Mouse (Mus musculus): ENCODE data around the gene Olfr153. TPM values are rescaled to one million over a fixed set of nuclear protein-coding genes. Genes with fewer than 3 reads are reported as not detected.

Gene Olfr153
- not detected for polyA plus RNA-seq (2014; fragmentation: Illumina TruSeq; extraction: RNeasy Lipid Tissue Mini Kit (QIAGEN cat#74804); ENCODE audit: low read depth, low replicate concordance)

DNA sequence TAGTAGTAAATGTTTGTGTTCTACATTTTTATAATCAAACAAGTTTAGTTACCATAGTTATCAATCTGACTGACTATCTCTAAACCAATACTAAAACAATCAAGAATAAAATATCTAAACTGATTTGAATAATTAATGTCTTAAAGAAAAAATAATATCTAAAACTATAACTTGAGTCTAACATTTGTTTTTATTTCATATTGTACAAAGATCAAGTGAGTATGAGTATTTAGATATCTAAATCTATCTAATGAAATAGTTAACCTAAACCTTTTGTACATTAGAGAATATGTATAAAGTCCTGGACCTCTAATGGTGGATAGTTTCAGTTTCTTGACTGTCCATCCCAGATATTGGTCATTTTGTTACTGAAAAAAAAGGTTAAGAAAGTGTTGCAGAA lies at the start of gene Olfr153:
Gene Olfr153 (plus strand): TSS at position 301 of the 400 bp plus-strand sequence.

DNA sequence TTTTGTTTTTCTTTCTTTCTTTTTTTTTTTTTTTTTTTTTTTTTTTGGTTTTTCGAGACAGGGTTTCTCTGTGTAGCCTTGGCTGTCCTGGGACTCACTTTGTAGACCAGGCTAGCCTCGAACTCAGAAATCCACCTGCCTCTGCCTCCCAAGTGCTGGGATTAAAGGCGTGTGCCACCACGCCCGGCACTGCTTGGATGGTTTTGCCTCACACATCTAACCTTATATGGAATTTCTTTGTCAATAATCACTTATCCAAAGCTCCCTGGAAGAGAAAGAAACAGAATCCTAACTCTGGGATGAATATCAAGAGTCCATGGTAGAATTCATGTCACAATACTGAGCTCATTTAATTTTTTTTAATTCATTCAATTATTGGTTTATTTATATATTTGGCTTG lies 34.6 kb upstream of the Olfr153 start, which contains the start of gene Pramel7:
Gene Pramel7 (minus strand): TSS at position 101 of the 400 bp plus-strand sequence.

DNA sequence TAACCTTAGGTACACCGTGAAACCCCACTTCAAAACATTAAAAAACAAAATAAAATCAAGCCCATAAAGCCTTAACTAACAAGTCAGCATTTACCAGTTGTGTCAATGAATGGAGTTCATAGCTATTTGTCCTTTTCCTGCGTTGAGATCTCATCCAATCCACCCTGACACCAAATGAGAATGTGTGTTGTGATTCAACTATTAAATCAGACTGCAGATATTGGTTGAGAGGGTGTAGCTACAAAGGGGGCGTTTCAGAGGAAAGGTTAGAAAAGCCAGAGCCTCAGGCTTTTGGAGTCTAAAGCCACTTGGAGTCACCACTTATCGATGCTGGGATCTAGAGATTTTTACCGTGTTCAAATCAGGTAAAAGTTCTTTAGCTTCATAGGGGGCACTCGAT lies 25.3 kb upstream of the Olfr153 start, which contains the start of gene Pramel6:
Gene Pramel6 (plus strand): TSS at position 301 of the 400 bp plus-strand sequence.

DNA sequence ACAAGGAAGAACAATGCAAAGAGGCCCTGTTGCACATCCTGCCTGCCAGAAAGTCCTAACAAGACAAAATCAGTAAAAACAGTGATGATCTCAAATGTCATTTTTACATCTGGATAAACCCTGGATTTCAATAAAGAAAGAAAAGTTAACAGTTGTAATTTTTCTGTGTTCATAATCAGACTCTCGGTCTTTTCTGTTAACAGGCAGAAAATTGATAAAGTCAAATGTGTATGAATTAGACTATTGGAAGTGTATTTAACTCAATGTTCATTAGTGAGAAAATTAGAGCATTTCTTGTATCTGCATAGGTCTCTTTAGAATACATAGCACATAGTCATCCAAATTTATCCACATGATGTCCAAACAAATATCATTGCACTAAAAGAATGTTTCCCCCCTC lies 13.8 kb downstream of the Olfr153 start, which contains the start of gene Olfr1128:
Gene Olfr1128 (minus strand): TSS at position 101 of the 400 bp plus-strand sequence.

DNA sequence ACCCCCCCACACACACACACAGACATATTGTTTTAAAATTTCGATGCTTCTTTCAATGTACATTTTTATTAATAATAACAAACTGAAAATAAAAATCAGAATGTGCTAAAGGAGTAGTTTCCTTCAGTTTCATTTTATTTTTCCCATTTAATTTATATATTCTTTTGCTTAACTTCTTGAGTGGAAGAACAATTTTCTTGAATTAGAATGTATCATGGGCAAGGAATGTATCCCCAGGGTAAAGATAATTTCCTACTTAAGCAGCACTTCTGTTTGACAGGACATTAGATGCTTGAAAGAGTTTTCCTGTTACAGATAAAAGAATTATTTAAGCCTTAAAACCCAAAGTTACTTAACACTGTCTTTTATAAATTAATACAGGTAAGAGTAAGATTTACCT lies 42.0 kb downstream of the Olfr153 start, which contains the start of gene Olfr1129:
Gene Olfr1129 (plus strand): TSS at position 301 of the 400 bp plus-strand sequence.

Other genes with a start within 250 kb of the Olfr153 start
- gene Olfr1118, start 224.2 kb upstream of the Olfr153 start, polyA plus RNA-seq (2014; fragmentation: Illumina TruSeq; extraction: RNeasy Lipid Tissue Mini Kit (QIAGEN cat#74804); ENCODE audit: low read depth, low replicate concordance) = not detected
- not detected for gene Olfr1120, start 177.0 kb upstream of the Olfr153 start, polyA plus RNA-seq (2014; fragmentation: Illumina TruSeq; extraction: RNeasy Lipid Tissue Mini Kit (QIAGEN cat#74804); ENCODE audit: low read depth, low replicate concordance)
- not detected for gene Olfr1121, start 161.9 kb upstream of the Olfr153 start, polyA plus RNA-seq (2014; fragmentation: Illumina TruSeq; extraction: RNeasy Lipid Tissue Mini Kit (QIAGEN cat#74804); ENCODE audit: low read depth, low replicate concordance)
- not detected for gene Olfr1122, start 145.9 kb upstream of the Olfr153 start, polyA plus RNA-seq (2014; fragmentation: Illumina TruSeq; extraction: RNeasy Lipid Tissue Mini Kit (QIAGEN cat#74804); ENCODE audit: low read depth, low replicate concordance)
- gene Olfr1123, start 115.2 kb upstream of the Olfr153 start, polyA plus RNA-seq (2014; fragmentation: Illumina TruSeq; extraction: RNeasy Lipid Tissue Mini Kit (QIAGEN cat#74804); ENCODE audit: low read depth, low replicate concordance) = not detected
- not detected for gene Olfr1124, start 101.5 kb upstream of the Olfr153 start, polyA plus RNA-seq (2014; fragmentation: Illumina TruSeq; extraction: RNeasy Lipid Tissue Mini Kit (QIAGEN cat#74804); ENCODE audit: low read depth, low replicate concordance)
- not detected for gene Olfr1126, start 77.8 kb upstream of the Olfr153 start, polyA plus RNA-seq (2014; fragmentation: Illumina TruSeq; extraction: RNeasy Lipid Tissue Mini Kit (QIAGEN cat#74804); ENCODE audit: low read depth, low replicate concordance)
- gene Pramel7, start 34.7 kb upstream of the Olfr153 start, polyA plus RNA-seq (2014; fragmentation: Illumina TruSeq; extraction: RNeasy Lipid Tissue Mini Kit (QIAGEN cat#74804); ENCODE audit: low read depth, low replicate concordance) = not detected
- gene Pramel6, start 25.2 kb upstream of the Olfr153 start, polyA plus RNA-seq (2014; fragmentation: Illumina TruSeq; extraction: RNeasy Lipid Tissue Mini Kit (QIAGEN cat#74804); ENCODE audit: low read depth, low replicate concordance) = not detected
- gene Olfr1128, start 13.7 kb downstream of the Olfr153 start, polyA plus RNA-seq (2014; fragmentation: Illumina TruSeq; extraction: RNeasy Lipid Tissue Mini Kit (QIAGEN cat#74804); ENCODE audit: low read depth, low replicate concordance) = not detected
- not detected for gene Olfr1129, start 42.1 kb downstream of the Olfr153 start, polyA plus RNA-seq (2014; fragmentation: Illumina TruSeq; extraction: RNeasy Lipid Tissue Mini Kit (QIAGEN cat#74804); ENCODE audit: low read depth, low replicate concordance)
- gene Olfr1130, start 74.4 kb downstream of the Olfr153 start, polyA plus RNA-seq (2014; fragmentation: Illumina TruSeq; extraction: RNeasy Lipid Tissue Mini Kit (QIAGEN cat#74804); ENCODE audit: low read depth, low replicate concordance) = not detected
- gene Olfr1131, start 95.3 kb downstream of the Olfr153 start, polyA plus RNA-seq (2014; fragmentation: Illumina TruSeq; extraction: RNeasy Lipid Tissue Mini Kit (QIAGEN cat#74804); ENCODE audit: low read depth, low replicate concordance) = not detected
- gene Olfr1132, start 105.7 kb downstream of the Olfr153 start, polyA plus RNA-seq (2014; fragmentation: Illumina TruSeq; extraction: RNeasy Lipid Tissue Mini Kit (QIAGEN cat#74804); ENCODE audit: low read depth, low replicate concordance) = not detected
- not detected for gene Olfr1133, start 115.6 kb downstream of the Olfr153 start, polyA plus RNA-seq (2014; fragmentation: Illumina TruSeq; extraction: RNeasy Lipid Tissue Mini Kit (QIAGEN cat#74804); ENCODE audit: low read depth, low replicate concordance)
- gene Olfr1134, start 126.7 kb downstream of the Olfr153 start, polyA plus RNA-seq (2014; fragmentation: Illumina TruSeq; extraction: RNeasy Lipid Tissue Mini Kit (QIAGEN cat#74804); ENCODE audit: low read depth, low replicate concordance) = not detected
- gene Olfr1135, start 141.9 kb downstream of the Olfr153 start, polyA plus RNA-seq (2014; fragmentation: Illumina TruSeq; extraction: RNeasy Lipid Tissue Mini Kit (QIAGEN cat#74804); ENCODE audit: low read depth, low replicate concordance) = not detected
- gene Olfr1136, start 162.2 kb downstream of the Olfr153 start, polyA plus RNA-seq (2014; fragmentation: Illumina TruSeq; extraction: RNeasy Lipid Tissue Mini Kit (QIAGEN cat#74804); ENCODE audit: low read depth, low replicate concordance) = not detected
- not detected for gene Olfr1137, start 181.4 kb downstream of the Olfr153 start, polyA plus RNA-seq (2014; fragmentation: Illumina TruSeq; extraction: RNeasy Lipid Tissue Mini Kit (QIAGEN cat#74804); ENCODE audit: low read depth, low replicate concordance)
- gene Olfr1138, start 208.2 kb downstream of the Olfr153 start, polyA plus RNA-seq (2014; fragmentation: Illumina TruSeq; extraction: RNeasy Lipid Tissue Mini Kit (QIAGEN cat#74804); ENCODE audit: low read depth, low replicate concordance) = not detected
- not detected for gene Olfr1140, start 212.0 kb downstream of the Olfr153 start, polyA plus RNA-seq (2014; fragmentation: Illumina TruSeq; extraction: RNeasy Lipid Tissue Mini Kit (QIAGEN cat#74804); ENCODE audit: low read depth, low replicate concordance)
- gene Olfr1141, start 222.2 kb downstream of the Olfr153 start, polyA plus RNA-seq (2014; fragmentation: Illumina TruSeq; extraction: RNeasy Lipid Tissue Mini Kit (QIAGEN cat#74804); ENCODE audit: low read depth, low replicate concordance) = not detected
- not detected for gene Olfr152, start 247.7 kb downstream of the Olfr153 start, polyA plus RNA-seq (2014; fragmentation: Illumina TruSeq; extraction: RNeasy Lipid Tissue Mini Kit (QIAGEN cat#74804); ENCODE audit: low read depth, low replicate concordance)

Data from liver, adult 10 weeks (tissue).